16 mouse cellular contexts compared by ENCODE assay signal in the genomic region with DNA sequence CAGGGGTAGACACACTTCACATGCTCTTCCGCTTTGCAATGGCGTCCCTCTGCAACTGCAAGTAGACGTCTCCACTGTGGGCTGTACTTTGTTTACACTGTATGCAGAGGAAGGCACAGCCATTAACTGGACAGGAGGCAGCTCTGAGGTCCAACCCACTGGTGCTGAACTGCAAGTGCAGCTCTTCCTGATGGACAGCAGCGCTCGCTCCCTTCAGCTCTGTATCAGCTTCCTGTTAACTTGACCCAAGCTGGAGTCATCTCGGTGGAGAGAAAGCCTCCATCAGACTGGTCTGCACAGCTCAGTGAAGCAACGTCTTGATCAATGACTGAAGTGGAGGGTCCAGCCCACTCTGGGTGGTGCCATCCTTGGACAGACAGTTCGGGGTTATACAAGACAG. TPM values are rescaled to one million over a fixed set of nuclear protein-coding genes. Genes with fewer than 3 reads are reported as not detected.
DNase-seq lines count a peak whose midpoint lies in the region; ATAC-seq lines count a peak whose summit lies in the region.
"Had no signal": no experiment of that assay in that cellular context is flagged by ENCODE, and none has a peak within 500 bp of the region (broad histone marks: within the 10 kb centered on the region; RNA-seq: fewer than 3 reads in every experiment).

No protein-coding gene starts in this region.

- H3K4me3 ChIP-seq in lung, embryonic 15.5 days, result no peak overlapping the region
- no peak overlapping the region for H3K4me3 ChIP-seq in stomach, embryonic 15.5 days (replicated peaks)
- H3K4me3 ChIP-seq: embryonic facial prominence, embryonic 15.5 days; heart, embryonic 15.5 days had no signal

- no peak overlapping the region for H3K9ac ChIP-seq in lung, embryonic 15.5 days
- no peak overlapping the region for H3K9ac ChIP-seq in stomach, embryonic 15.5 days
- H3K9ac ChIP-seq: embryonic facial prominence, embryonic 15.5 days; heart, embryonic 15.5 days had no signal

- no peaks in the 10 kb centered on the region for H3K9me3 ChIP-seq in lung, embryonic 15.5 days
- no peaks in the 10 kb centered on the region for H3K9me3 ChIP-seq in stomach, embryonic 15.5 days
- H3K9me3 ChIP-seq: embryonic facial prominence, embryonic 15.5 days; heart, embryonic 15.5 days had no signal

- no peak overlapping the region for H3K4me2 ChIP-seq in lung, embryonic 15.5 days
- no peak overlapping the region for H3K4me2 ChIP-seq in stomach, embryonic 15.5 days
- H3K4me2 ChIP-seq: embryonic facial prominence, embryonic 15.5 days; heart, embryonic 15.5 days; midbrain, embryonic 11.5 days had no signal

- 30% methylated on average over 8 of the region's 8 CpGs for WGBS in lung, embryonic 15.5 days
- 38% methylated on average over 8 of the region's 8 CpGs for WGBS in stomach, embryonic 15.5 days

- H3K27me3 ChIP-seq in lung, embryonic 15.5 days, result no peaks in the 10 kb centered on the region
- no peaks in the 10 kb centered on the region for H3K27me3 ChIP-seq in stomach, embryonic 15.5 days (replicated peaks)
- H3K27me3 ChIP-seq: embryonic facial prominence, embryonic 15.5 days; heart, embryonic 15.5 days had no signal

- H3K36me3 ChIP-seq in lung, embryonic 15.5 days, result no peaks in the 10 kb centered on the region
- no peaks in the 10 kb centered on the region for H3K36me3 ChIP-seq in stomach, embryonic 15.5 days
- H3K36me3 ChIP-seq: embryonic facial prominence, embryonic 15.5 days; heart, embryonic 15.5 days had no signal

- no peak overlapping the region for H3K27ac ChIP-seq in lung, embryonic 15.5 days
- H3K27ac ChIP-seq in stomach, embryonic 15.5 days, result no peak overlapping the region
- H3K27ac ChIP-seq: embryonic facial prominence, embryonic 15.5 days; heart, embryonic 15.5 days had no signal

- H3K4me1 ChIP-seq in lung, embryonic 15.5 days, result peaks cover 18% of the 10 kb centered on the region
- H3K4me1 ChIP-seq in stomach, embryonic 15.5 days, result peaks cover 15% of the 10 kb centered on the region

- ATAC-seq in lung, embryonic 15.5 days (ENCODE audit: borderline replicate concordance, extremely low read depth, low FRiP score, low TSS enrichment), result peak; percentile 49; the same call in 1 of the 2 replicates
- 0 out of 2 replicates have a peak, but pooled peaks have one; percentile 35 for ATAC-seq in stomach, embryonic 15.5 days (ENCODE audit: insufficient read depth, low FRiP score, low read depth)
- ATAC-seq: forebrain, embryonic 16.5 days had no signal

- peak; percentile 36 for DNase-seq in embryo, embryonic 10.5 days (ENCODE audit: low spot score)
- DNase-seq in embryo, embryonic 11 days, result no peak
- no peak for DNase-seq in lung, adult 18-20 months
- DNase-seq in kidney, postnatal 36 days, result peak; percentile 31 to 36
- DNase-seq in urinary bladder, adult 2 months (ENCODE audit: low spot score), result no peak
- DNase-seq in spleen, postnatal 4 days (ENCODE audit: low spot score in 2 of 2), result no peak
- DNase-seq: adrenal gland, postnatal 25 days; cerebellum, adult 8-10 months; right cerebral cortex, postnatal 25 days; thymus, adult 2 months had no signal

RNA-seq across cellular contexts. Expression of a gene that starts 57.6 kb away (rescaled TPM):
- polyA plus RNA-seq in lung, embryonic 15.5 days (2015; fragmentation: Nextera tagmentation; extraction: Ambion mirVana), result 8.4 and 9.3 TPM in 2 replicates
- polyA plus RNA-seq in stomach, embryonic 15.5 days (2015; fragmentation: Nextera tagmentation; extraction: Ambion mirVana), result 8.0 and 8.9 TPM in 2 replicates
- 8.5 and 9.8 TPM in 2 replicates for polyA plus RNA-seq in urinary bladder, adult 2 months (2012; rRNA removed)

Comparison
In these comparisons a context has a peak if more than half of its experiments do, and no peak if none do; other contexts are left out.
1. DNase-seq: peak in embryo, embryonic 10.5 days (single experiment) and kidney, postnatal 36 days (2 of 2); none in embryo, embryonic 11 days (single experiment), lung, adult 18-20 months (0 of 2), urinary bladder, adult 2 months (single experiment) and spleen, postnatal 4 days (0 of 2).